Mouse (Mus musculus) central nervous system, embryonic 18 days (tissue): ENCODE data around the gene Cpa4. TPM values are rescaled to one million over a fixed set of nuclear protein-coding genes. Genes with fewer than 3 reads are reported as not detected.

ENCODE experiments used
- polyA plus RNA-seq: library from polyadenylated mRNA; depleted of rRNA; stranded (reverse); fragments of >200 nt; gene quantifications from 2 replicates; pipeline ENCODE4 v1.2.3, GENCODE M21; 2012; rRNA removed

Gene Cpa4
- 0.79 and 1.00 TPM in 2 replicates for polyA plus RNA-seq

GRCm38 (mm10) chr6:30568069-30568468 is at the start of gene Cpa4:
TSS of gene Cpa4 (plus strand) at chr6:30568369.

GRCm38 (mm10) chr6:30541009-30541799 is 27.0 kb upstream of the Cpa4 start, which contains the start of gene Cpa2:
TSS of gene Cpa2 (plus strand) at chr6:30541582.

GRCm38 (mm10) chr6:30610710-30611109 is 42.5 kb downstream of the Cpa4 start, which contains the start of gene Cpa5:
TSS of gene Cpa5 (plus strand) at chr6:30611010.

GRCm38 (mm10) chr6:30638674-30639268 is 70.6 kb downstream of the Cpa4 start, which contains the start of gene Cpa1:
TSS of gene Cpa1 (plus strand) at chr6:30639218.

Other genes with a start within 250 kb of the Cpa4 start
- 44.8 and 45.1 TPM in 2 replicates for gene Zc3hc1, start 177.3 kb upstream of the Cpa4 start, polyA plus RNA-seq
- gene Klhdc10, start 166.5 kb upstream of the Cpa4 start, polyA plus RNA-seq = 113 and 118 TPM in 2 replicates
- gene Tmem209, start 58.6 kb upstream of the Cpa4 start, polyA plus RNA-seq = 31.4 and 35.0 TPM in 2 replicates
- 0.09 and 0.11 TPM in 2 replicates for gene Ssmem1, start 58.5 kb upstream of the Cpa4 start, polyA plus RNA-seq
- gene Cpa2, start 26.8 kb upstream of the Cpa4 start, polyA plus RNA-seq = 5.3 and 5.7 TPM in 2 replicates
- 0.04 and 0.12 TPM in 2 replicates for gene Cpa5, start 42.6 kb downstream of the Cpa4 start, polyA plus RNA-seq
- 0.83 and 1.1 TPM in 2 replicates for gene Cpa1, start 70.8 kb downstream of the Cpa4 start, polyA plus RNA-seq
- gene Cep41, start 125.4 kb downstream of the Cpa4 start, polyA plus RNA-seq = 14.5 and 14.6 TPM in 2 replicates
- gene Mest, start 155.2 kb downstream of the Cpa4 start, polyA plus RNA-seq = 191 and 227 TPM in 2 replicates